Mouse (Mus musculus) cerebellum, adult 2 months (tissue): Measurements from ENCODE around the gene S1pr4. TPM values are rescaled to one million over a fixed set of nuclear protein-coding genes. Genes with fewer than 3 reads are reported as not detected.

Source experiments
- DNase-seq, 2 experiments: peaks; one replicate each; pipeline ENCODE4 v3.0.0; 2021
- H3K27ac ChIP-seq: fragments of 200-500 bp; 2 replicates; pipeline ENCODE4 v1.5.1; 2012; ENCODE audit warnings: low read length, control low read depth, inconsistent platforms; ENCODE audit not compliant: insufficient read depth
- H3K27me3 ChIP-seq: fragments of 200-500 bp; 2 replicates; pipeline ENCODE4 v1.6.1; 2012; ENCODE audit warnings: inconsistent platforms, mild to moderate bottlenecking, low read length, moderate library complexity; ENCODE audit not compliant: control insufficient read depth, insufficient read depth
- H3K4me1 ChIP-seq: fragments of 200-500 bp; 2 replicates; pipeline ENCODE4 v1.6.1; 2011; ENCODE audit warnings: low read length; ENCODE audit not compliant: control insufficient read depth, insufficient read depth
- H3K4me3 ChIP-seq: fragments of 200-500 bp; replicated peaks from 2 replicates; pipeline ENCODE3; 2011; ENCODE audit warnings: mild to moderate bottlenecking, low read depth, low read length, control low read depth; ENCODE audit not compliant: insufficient read depth
- CTCF ChIP-seq: fragments of 200-500 bp; IDR thresholded peaks from 2 replicates; pipeline ENCODE4 v1.5.1; 2011; ENCODE audit warnings: low read depth, mild to moderate bottlenecking, control low read depth, low read length, moderate library complexity, borderline replicate concordance; ENCODE audit not compliant: insufficient read depth
- POLR2A ChIP-seq: fragments of 200-500 bp; IDR thresholded peaks from 2 replicates; pipeline ENCODE4 v1.6.1; 2011; ENCODE audit warnings: low read length, control low read depth, borderline replicate concordance; ENCODE audit not compliant: insufficient read depth
- WGBS: fragments of 180-500 bp; shearing (Covaris S2); methylation state at CpG from one replicate; pipeline ENCODE4 v1.1.7; 2018; 5-methylcytosine and 5-hydroxymethylcytosine counted together
- polyA plus RNA-seq: library from polyadenylated mRNA; depleted of rRNA; stranded (reverse); fragments of >200 nt; gene quantifications from 2 replicates; pipeline ENCODE4 v1.2.3, GENCODE M21; 2012

The S1pr4 gene
- polyA plus RNA-seq, 1 experiment = 1.1 TPM

- TF ChIP-seq CTCF = no peak
- TF ChIP-seq POLR2A = no peak
- WGBS = 62% methylated on average over 7 of the region's 7 CpGs
- no peak overlapping the region for H3K27ac ChIP-seq
- H3K4me3 ChIP-seq = peak overlapping the region; percentile 24
- DNase-seq = no peak
- H3K27me3 ChIP-seq = no peaks in the 10 kb centered on the region
- H3K4me1 ChIP-seq = peaks cover 49% of the 10 kb centered on the region
Observed at GRCm38 (mm10) chr10:81542727-81543460, 43.0 kb upstream of the S1pr4 start.

- WGBS = 48% methylated on average over 10 of the region's 10 CpGs
- no peak for TF ChIP-seq POLR2A
- TF ChIP-seq CTCF = no peak
- Histone ChIP-seq H3K27me3 (no peaks in the 10 kb centered on the region), H3K4me3 (no peak overlapping the region), H3K27ac (0 out of 2 replicates have a peak overlapping the region, but pooled peaks have one; percentile 36), H3K4me1 (peaks cover 52% of the 10 kb centered on the region)
- DNase-seq = no peak
Observed at GRCm38 (mm10) chr10:81541803-81542202, 41.9 kb upstream of the S1pr4 start.

GRCm38 (mm10) chr10:81541363-81541762 lies 41.4 kb upstream of the S1pr4 start:
- H3K4me1 ChIP-seq = peaks cover 52% of the 10 kb centered on the region
- H3K27ac ChIP-seq = 0 out of 2 replicates have a peak overlapping the region, but pooled peaks have one; percentile 36
- no peak overlapping the region for H3K4me3 ChIP-seq
- WGBS = 41% methylated on average over 5 of the region's 5 CpGs
- no peaks in the 10 kb centered on the region for H3K27me3 ChIP-seq
- TF ChIP-seq POLR2A = no peak
- no peak for TF ChIP-seq CTCF
- DNase-seq = no peak

- no peak for DNase-seq
- H3K27ac ChIP-seq = 0 out of 2 replicates have a peak overlapping the region, but pooled peaks have one; percentile 10
- peaks cover 53% of the 10 kb centered on the region for H3K4me1 ChIP-seq
- H3K27me3 ChIP-seq = no peaks in the 10 kb centered on the region
- TF ChIP-seq CTCF (no peak), POLR2A (no peak)
- WGBS = 56% methylated on average over 3 of the region's 3 CpGs
- H3K4me3 ChIP-seq = no peak overlapping the region
Observed at GRCm38 (mm10) chr10:81538321-81539048, 38.6 kb upstream of the S1pr4 start.

GRCm38 (mm10) chr10:81537429-81537828 lies 37.5 kb upstream of the S1pr4 start:
- DNase-seq = no peak
- Histone ChIP-seq H3K27ac (no peak overlapping the region), H3K4me1 (peaks cover 43% of the 10 kb centered on the region), H3K27me3 (no peaks in the 10 kb centered on the region), H3K4me3 (no peak overlapping the region)
- TF ChIP-seq CTCF = no peak
- no peak for TF ChIP-seq POLR2A
- 94% methylated on average over 2 of the region's 2 CpGs for WGBS

GRCm38 (mm10) chr10:81536734-81537133 lies 36.8 kb upstream of the S1pr4 start:
- 73% methylated on average over 6 of the region's 6 CpGs for WGBS
- TF ChIP-seq CTCF (peak; percentile 46; the same call in 1 of the 2 replicates), POLR2A (no peak)
- DNase-seq = no peak
- H3K27me3 ChIP-seq = no peaks in the 10 kb centered on the region
- H3K4me3 ChIP-seq = no peak overlapping the region
- H3K27ac ChIP-seq = no peak overlapping the region
- H3K4me1 ChIP-seq = peaks cover 38% of the 10 kb centered on the region

- DNase-seq = no peak
- Histone ChIP-seq H3K27me3 (no peaks in the 10 kb centered on the region), H3K4me1 (peaks cover 19% of the 10 kb centered on the region), H3K4me3 (no peak overlapping the region), H3K27ac (no peak overlapping the region)
- TF ChIP-seq POLR2A (no peak), CTCF (no peak)
- WGBS = 83% methylated on average over 16 of the region's 16 CpGs
Observed at GRCm38 (mm10) chr10:81534826-81535225, 34.9 kb upstream of the S1pr4 start.
